Mouse (Mus musculus) urinary bladder, adult 2 months (tissue): ENCODE results near the gene Sbk2. TPM values are rescaled to one million over a fixed set of nuclear protein-coding genes. Genes with fewer than 3 reads are reported as not detected.
A peak's percentile ranks its signal among the peaks of the same experiment; 100 is the strongest.
"Not testable (repeated sequence)": the region's sequence is repeated elsewhere in the genome, so short reads cannot be mapped to it uniquely, and the experiment has no call there.

Source experiments
- DNase-seq: peaks from one replicate; pipeline ENCODE4 v3.0.0; 2022; ENCODE audit warnings: low spot score
- polyA plus RNA-seq: library from polyadenylated mRNA; depleted of rRNA; stranded (reverse); fragments of >200 nt; gene quantifications from 2 replicates; pipeline ENCODE4 v1.2.3, GENCODE M21; 2012; rRNA removed

Sbk2 gene
- 0.29 and 0.46 TPM in 2 replicates for polyA plus RNA-seq

DNA sequence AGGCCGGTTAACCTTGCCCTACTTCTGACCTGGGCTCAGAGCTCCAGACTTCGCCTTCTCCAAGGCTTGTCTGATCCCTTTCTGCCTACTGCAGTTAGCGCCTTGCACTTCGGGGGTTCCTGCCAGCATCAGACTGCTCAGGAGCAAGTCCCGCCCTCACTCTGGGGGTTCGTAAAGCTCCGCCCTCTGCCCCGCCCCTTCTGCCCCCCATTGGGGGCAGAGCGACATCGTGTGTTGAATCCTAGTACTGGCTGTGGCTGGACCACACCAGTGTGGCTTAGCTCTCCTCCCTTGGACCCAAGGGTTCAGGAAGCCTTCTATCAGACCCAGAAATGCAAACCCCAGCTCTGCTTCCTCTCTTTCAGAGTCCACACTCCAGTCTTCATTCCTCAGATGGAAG, at the start of gene Sbk2:
TSS of gene Sbk2 (minus strand) at position 135 of the 400 bp plus-strand sequence.
- no peak for DNase-seq

DNA sequence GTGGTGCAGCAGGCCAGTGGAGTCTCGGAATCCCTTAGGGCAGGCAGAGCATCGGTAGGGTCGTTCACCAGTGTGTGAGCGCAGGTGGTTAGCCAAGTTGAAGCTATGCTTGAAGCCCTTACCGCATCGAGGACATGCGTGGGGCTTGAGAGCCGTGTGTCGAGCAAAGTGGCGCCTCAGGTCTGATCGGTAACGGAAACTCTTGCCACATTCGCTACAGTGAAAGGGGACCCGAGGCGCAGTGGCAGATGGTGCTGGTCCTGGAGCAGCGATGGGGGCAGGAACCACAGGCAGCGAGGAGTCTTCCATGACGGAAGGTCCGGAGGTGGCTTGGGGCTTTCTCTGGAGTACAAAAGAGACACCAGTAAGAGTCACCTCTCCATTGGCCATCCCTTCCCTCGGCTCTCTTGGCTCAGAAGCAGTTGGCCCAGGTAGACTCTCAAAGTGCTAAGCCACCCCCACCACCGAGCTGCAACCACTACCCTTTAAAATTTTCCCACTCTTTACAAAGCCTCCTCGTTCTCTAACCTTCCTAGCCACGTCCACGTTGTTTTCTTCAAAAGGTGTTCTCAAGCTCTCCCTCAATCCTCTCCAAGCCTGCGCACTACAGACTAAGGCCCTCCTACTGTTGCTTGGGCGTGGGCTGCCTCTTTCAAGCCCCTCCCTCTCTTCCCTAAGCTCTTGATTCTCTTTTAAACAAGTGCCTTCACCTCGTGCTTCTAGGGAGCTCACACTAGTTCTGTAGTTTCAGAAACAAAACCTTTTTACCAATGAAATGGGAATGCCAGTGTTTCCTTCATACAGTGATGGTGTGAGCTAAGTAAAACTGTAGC, 48.7 kb upstream of the Sbk2 start:
- no peak for DNase-seq

DNA sequence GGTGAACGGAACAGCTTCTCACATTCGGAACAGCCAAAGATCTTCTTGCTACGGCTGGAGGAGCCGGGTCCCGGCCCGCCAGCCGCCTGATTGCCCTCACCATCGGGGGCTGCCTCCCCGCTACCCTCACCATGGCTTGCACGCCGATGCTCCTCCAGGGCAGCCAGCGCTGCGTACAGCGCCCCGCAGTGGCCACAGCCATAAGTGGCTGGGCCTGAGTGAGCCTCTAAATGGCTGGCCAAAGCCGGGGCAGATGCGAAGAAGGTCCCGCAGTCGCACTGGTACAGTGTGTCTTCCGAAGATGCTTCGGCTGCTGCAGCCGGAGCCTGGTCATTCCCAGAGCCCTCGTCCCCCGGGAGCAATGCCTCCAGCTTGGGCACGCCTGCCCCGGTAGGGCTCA, 44.0 kb upstream of the Sbk2 start:
- no peak for DNase-seq

DNA sequence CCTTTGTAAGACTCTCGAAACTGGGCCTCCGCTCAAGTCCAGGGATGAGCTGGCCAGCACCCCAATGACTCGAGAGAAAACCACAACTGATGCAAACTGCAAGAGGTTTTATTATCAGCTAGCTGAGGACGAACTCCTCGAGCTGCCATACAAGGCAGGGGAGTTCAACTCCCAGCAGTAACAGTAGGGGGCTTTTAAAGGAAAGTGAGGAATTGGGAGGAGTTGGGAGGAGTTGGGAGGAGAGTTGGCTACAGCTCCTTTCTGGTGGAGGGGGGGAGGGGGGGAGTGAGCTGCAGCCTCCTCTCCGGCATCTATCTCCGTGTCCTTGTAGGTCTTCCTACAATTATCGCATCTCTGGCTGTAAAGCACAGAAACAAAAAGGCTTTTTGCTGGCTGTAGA, 38.7 kb upstream of the Sbk2 start:
- not testable (repeated sequence) for DNase-seq

DNA sequence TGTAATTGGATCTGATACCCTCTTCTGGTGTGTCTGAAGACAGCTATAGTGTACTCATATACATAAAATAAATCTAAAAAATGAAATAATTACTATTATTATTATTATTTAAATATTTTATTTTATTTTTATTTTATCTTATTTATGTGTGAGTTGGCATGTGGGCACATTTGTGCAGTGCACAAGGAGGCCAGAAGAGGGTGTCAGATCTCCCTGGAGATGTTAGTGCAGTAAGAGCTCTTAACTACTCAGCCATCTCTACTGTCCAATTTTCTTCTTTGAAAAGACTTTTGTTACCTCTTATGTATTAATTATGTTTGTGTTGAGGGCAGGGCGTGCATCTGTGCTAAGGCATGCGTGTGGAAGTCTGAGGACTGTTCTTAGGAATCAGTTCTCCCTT, 35.7 kb upstream of the Sbk2 start:
- no peak for DNase-seq

DNA sequence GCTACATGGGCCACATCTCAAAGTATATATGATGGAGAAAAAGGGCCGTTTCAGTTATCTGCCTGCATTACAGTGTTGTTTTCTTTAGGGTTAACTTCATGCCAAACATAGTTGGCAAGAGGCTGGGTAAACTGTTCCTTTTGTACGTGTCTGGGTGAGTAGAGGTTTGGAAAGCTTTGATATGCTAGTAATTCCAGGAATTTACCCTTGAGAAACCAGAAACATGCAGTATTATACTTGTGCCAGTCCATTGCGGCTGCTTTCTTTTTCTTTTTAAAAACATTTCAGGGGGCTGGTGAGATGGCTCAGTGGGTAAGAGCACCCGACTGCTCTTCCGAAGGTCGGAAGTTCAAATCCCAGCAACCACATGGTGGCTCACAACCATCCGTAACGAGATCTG, 32.7 kb upstream of the Sbk2 start:
- DNase-seq: no peak

DNA sequence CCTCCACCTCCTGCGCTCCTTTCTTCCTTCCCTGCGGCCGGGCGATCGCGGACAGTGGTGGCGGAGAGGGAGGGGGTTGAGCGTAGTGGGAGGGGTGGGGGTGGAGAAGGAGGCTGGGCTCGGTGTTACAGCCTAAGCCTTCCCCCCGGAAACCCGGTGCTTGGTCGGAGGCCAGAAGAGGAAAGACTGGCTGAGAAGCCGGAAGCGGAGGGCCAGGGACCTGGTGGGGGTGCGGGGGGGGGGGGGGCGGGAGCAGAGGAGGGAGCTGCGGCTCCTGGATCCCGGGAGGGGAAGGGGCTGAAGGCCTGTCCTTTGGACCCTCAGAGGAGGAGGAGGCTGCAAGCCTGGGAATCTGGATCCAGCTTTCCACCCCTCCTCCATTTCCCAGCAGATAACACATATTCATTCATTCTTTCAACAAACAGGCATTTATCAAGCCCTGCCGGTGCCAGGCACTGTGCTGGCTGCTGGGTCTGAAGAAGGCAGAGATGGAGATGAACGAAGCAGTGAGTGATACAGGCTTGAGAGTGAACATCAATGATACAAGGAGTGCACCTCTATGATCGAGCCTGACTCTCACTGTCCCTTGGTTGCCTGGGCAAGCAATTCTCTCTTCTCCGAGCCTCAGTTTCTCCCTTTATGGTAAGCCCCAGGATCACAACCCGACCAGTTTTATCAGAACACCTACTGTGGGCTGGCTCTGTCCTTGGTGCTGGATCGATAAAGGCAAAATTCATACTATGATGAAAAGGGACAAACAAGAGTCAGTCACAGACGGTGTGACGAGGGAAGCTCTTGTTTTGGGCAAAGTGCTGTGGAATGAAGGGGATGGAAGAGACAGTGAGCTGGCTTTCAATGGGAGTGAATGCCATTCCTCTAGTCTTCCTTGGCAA, 32.0 kb upstream of the Sbk2 start, which contains the start of gene Zfp579:
TSS of gene Zfp579 (minus strand) at position 156 of the 893 bp plus-strand sequence.
- peak; percentile 85 for DNase-seq

DNA sequence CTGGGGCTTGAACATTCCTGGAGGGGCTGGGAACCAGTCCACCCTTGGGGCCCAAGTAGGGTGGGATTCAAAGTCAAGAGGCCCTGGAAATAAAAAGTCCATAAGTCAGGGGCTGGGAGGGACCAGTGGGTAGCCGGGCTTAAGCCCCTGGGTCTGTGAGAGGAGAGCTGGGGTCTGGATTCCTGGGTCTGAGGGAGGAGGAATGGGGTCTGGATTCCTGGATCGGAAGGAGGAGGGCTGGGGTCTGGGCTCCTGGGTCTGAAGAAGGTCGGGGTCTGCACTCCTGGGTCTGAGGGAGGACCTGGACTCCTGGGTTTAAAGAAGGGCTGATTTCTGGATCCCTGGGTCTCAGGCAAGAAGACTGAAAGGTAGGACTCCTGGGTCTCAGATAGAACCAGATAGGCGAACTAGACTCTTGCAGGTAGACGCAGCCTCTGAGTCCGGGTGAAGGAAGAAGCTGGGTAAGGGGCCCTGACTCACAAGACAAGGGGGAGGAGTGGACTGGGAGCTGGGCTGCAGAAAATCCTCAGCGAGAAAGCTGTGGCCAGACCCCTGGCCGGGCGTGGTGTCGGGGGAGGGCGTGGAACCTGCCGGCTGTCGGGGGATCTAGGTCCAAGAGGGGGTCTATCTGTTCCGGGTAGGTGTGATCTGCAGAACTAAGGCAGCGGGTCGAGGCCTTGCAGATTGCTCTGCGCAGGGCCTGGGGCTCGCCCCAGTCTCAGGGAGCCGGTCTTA, 31.2 kb upstream of the Sbk2 start:
- DNase-seq: no peak

DNA sequence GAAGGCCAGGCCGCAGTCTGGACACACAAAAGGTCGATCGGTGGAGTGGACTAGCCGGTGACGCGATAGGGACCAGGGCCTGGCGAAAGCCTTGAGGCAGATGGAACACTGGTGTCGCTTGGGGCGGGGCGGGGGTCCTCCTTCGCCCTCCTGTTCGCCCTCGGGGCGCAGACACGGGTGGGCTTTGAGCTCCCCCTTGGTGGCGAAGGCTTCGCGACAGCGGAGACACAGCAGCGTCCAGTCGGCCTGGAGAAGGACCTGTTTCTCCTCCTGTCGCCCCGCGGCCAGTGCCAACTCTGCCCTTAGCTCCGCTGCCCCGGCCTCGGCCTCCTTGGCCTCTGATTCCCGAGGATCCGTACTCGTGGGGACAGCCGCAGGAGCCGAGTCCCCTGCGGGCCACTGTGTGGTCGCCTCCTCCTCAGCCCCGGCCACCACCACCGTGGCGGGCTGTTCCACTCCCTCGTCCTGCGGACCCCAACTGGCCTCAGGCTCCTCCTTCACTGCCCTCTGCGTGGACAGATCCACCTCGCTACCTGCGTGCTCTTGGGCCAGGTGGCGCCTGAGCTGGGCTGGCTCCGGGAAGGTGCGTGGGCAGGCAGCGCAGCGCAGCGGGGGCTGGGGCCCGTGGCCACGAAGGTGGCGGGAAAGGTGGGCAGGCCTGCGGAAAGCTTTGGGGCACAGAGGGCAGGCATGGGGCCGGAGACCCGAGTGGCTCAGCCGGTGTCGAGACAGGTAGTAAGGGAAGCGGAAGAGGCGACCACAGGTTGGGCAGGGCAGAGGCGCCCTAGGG, 30.0 kb upstream of the Sbk2 start:
- DNase-seq: no peak

DNA sequence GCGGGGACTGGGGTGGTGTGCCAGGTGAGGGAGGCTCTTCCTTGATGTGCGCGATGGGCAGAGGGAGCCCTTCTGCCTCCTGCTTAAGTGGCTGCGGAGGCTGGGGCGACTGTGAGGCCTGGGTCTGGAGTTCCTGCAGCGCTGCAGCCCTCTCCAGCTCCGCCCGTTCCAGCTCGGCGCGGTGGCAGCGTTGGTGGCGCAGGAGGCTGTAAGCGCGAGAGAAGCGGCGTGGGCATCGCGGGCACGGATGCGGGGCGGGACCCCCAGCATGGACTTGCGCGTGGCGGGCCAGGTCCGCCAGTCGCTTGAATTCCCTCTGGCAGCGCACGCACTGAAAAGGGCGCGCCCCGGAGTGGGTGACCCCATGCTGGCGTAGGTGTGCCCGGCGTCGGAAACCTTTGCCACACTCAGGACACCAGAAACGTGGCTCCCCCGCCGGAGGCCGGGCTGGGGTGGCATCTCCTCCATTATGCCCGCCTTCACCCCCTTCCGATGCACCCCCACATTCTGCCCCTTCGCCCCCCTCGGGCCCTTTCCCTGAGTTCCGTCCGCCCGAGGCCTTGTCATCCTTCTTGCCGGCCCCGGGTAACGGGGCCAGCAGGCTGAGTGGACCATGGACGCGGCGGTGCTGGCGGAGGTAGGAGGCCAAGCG, 29.3 kb upstream of the Sbk2 start:
- no peak for DNase-seq

DNA sequence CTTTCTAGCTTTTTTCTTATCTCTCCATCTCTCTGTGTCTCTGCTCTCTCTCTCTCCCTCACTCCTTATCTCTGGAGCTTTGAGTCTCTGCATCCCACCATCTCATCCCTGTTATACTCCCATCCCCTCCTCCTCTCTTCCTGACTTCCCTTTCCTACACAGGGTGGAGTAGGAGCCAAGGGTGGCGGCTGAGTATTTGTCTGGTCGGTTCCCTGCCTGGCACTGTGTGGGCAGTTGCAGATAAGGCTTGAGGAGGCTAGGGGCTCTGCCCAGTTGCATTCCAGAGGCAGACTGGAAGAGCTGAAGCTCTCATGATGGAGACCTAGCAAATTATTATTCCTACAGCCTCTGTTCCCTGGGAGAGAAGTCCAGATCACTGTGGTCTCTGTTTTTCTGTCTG, 24.0 kb upstream of the Sbk2 start:
- DNase-seq: no peak

DNA sequence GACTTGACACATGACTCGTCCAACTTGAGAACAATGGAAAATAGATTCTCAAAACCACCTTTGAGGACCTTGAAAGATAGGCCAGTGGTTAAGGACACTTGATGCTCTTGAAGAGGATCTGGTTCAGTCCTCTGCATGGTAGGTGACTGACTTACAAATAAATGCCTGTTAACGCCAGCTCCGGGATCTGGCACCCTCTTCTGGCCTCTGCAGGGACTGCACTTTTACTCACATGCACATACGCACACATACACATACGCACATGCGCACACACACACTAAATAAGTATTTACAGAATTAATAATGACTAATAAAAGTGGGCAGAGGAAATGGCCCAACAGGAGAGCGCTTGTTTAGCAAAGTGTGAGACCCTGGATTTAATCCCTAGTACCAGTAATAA, 12.6 kb upstream of the Sbk2 start:
- no peak for DNase-seq

DNA sequence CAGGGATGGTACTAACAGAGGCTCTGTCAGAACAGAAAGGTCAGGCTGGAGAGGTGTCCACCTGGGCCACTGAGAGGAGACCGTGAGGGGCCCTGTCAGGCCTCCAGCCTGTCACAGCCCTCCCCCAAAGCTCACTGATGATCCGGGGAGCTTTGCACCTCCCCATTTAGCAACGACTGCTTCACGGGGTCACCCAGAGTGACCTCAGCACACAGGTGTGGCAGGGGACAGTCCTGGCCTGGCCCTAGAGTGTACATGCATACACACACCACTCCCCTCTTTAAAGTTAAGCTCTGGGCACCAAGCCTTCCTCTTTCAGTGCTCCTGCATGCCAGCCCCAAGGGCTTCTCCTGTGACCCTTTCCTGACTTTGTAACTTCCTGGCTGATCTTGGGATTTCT, 11.2 kb upstream of the Sbk2 start:
- no peak for DNase-seq

DNA sequence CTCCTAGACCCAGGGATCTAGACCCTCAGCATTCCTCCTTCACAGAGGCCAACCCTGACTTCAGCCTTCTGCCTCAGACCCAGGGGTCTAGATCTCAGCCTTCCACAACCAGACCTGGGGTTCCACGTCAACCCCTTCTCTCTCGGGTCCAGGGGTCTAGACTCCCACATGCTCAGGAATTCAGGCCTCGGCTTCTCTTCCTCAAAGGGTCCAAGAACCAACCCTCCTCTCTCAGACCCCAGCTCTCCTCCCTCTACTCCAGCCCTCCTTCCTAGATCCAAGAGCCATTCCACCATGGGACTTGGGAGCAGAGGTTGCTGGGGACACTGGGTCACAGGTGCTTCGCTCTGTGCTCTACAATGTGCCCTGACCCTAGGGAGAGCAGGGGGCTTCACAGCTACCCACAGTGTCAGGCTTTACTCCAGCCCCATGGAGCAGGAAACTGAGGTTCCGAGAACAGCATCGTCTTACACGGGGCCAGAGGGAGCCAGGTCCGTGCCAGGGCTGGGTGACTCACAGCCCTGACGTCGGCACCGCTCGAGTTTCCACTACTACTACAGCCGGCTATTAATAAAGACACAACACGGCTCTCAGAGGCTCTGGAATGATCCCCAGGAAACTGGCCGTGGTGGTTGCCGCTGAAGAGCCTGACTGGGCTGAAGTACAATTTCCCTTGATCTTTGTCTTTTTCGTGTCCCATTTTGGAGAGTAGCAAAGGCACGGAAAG, 8.3 kb upstream of the Sbk2 start:
- no peak for DNase-seq

DNA sequence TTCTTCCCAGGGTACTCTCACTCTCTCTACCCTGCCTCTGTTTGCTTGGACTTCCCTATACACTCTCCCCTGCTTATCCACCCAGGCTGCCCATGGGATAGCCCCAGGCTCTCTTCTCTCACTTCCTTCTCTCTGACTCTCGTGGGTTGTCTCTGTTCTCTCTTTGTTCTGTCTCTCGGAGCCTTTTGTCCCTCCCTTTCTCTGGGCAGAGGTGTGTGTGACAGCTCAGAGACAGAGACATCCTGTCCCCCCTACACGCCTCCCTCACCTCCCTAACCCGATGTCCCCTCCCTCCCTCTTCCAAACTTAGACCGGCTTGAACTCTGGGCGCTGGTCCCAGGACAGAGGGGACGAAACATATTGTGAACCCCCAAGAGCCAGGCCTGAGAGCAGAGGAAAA, 7.5 kb upstream of the Sbk2 start:
- no peak for DNase-seq

DNA sequence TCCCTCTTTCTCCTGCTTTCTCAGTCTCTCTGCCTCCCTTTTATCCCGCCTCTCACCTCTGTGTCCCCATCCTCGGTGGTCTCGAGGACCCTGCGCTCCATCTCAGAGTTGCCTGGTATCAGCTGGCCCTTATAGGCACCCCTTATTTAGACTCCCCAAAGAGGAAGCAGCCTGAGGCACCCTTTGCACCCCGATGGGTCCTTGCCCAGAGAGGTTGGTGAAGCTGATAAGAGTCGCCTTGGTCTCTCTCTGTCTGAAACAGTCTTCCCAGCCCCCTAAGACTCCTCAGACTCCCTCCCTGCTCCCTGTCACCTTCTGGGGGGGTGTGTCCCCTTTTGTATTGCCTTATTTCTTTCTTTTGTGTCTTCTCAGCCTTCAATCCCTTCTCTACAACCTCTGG, 6.9 kb upstream of the Sbk2 start, which contains the start of gene Sbk3:
TSS of gene Sbk3 (minus strand) at position 101 of the 400 bp plus-strand sequence.
- no peak for DNase-seq

DNA sequence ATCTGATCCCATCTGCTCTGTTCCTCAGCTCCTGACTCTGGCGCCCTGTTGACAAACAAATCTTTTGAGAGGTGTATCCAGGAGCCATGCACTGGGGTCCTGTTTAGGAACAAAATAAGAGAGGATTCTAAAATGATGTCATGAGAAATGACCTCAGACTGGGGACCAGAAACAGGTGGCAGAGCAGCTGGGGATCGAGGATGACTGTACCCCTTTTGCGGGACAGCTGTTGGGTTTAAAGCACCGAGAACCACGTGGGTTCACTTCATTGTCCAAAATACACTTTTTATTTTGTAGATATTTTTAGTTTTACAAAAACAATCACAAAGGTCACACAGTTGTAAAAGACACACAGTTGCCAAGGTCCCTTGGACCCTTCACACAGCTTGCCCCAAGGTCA, 782 bp upstream of the Sbk2 start:
- DNase-seq: no peak

DNA sequence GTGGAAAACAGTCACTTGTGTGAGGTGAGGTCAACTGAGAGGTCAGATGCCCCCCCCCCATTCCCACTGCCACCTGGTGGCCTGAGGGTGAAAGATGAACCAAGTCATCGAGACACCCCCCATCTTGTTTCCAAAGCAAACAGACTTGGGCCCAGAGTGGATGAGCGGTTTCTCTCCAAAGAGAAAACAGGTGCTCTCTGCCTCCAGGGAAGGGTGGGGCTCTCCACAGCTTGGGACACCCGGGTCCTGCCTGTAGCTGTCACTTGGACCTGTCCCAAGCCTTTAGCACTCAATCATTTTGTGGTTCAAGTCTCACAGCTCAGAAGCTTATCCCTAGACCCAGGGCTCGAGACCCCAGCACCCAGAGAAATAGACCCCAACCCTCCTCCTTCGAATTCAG, 679 bp downstream of the Sbk2 start:
- no peak for DNase-seq

DNA sequence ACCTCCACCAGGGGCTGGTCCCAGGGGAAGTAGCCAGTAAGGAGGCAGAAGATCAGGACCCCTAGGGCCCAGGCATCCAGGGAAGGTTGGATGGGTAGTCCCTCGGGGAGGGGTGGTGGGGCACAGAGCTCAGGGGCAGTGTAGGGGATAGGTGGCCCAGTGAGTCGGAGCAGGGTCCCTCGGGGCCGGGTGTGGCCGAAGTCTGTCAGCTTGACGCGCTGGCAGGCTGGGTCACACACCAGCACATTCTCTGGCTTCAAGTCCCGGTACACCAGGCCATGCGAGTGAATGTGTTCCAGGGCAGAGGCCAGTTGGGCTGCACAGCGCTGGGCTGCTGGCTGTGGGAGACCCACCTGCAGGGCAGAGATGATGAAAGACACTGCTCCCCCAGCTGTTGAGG, 6.8 kb downstream of the Sbk2 start:
- no peak for DNase-seq

DNA sequence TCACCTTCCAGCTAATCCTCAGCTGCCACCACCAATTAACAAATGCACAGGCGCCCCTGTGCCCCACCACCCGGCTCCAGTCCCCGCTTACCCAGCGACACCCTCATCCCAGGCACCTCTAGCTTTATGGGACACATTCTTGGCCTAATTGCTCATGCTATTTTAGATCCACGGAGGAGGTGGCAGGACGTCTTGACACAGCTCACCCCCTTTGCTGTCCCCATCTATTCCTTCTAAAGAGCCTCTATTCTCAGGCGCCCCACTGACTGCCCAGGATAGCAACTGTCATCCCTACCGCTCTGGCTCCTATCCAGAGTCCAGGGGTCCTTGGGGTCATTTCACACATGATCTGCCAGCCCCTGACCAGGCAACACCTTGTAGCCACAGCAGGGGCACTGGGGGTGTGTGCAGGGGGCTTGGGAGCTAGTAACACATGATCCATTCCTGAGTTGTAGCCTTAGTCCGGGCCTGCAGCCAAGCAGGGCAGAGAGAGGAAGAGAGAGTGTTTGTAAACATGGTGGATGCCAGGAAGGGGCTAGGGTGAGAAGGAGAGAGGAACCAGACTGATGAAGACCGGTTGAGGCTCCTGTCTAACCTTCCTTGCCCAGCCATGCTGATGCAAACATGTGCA, 10.3 kb downstream of the Sbk2 start:
- DNase-seq: no peak
